Mouse (Mus musculus): ENCODE measurements at regions not wholly inside any gene's neighbourhood (a gene's known extent, or its start where the extent isn't known, plus 50 kb on each side); places are given as distances from the start of the nearest gene placed in this dataset.

- Histone ChIP-seq H3K9ac (replicated peaks; ENCODE audit: low read length) (no peak overlapping the region), H3K27ac (replicated peaks; ENCODE audit: low read depth, low read length) (no peak overlapping the region), H3K4me2 (ENCODE audit: low read length) (no peak overlapping the region), H3K36me3 (ENCODE audit: control insufficient read depth, insufficient read depth, low read length) (no peaks in the 10 kb centered on the region), H3K27me3 (ENCODE audit: control insufficient read depth, insufficient read depth, low read length) (no peaks in the 10 kb centered on the region), H3K4me1 (ENCODE audit: control insufficient read depth, insufficient read depth, low read length) (no peaks in the 10 kb centered on the region), H3K9me3 (ENCODE audit: control insufficient read depth, low read length) (no peaks in the 10 kb centered on the region), H3K4me3 (replicated peaks; ENCODE audit: low read depth, low read length) (no peak overlapping the region)
- DNase-seq (no peak), ATAC-seq (ENCODE audit: low FRiP score, low TSS enrichment) (no peak)
Measured at GRCm38 (mm10) chr3:111281584-111281983, 1030.8 kb upstream of the Prmt6 start.

All from midbrain, embryonic 14.5 days (tissue).